Mouse (Mus musculus) kidney, adult 9 months (tissue): ENCODE results near the gene Pde5a.

ENCODE experiments used
- DNase-seq: peaks from one replicate; pipeline ENCODE4 v3.0.0; 2022

The Pde5a gene

GRCm38 (mm10) chr3:122859829-122860228 lies 131.1 kb downstream of the Pde5a start:
- no peak for DNase-seq

- no peak for DNase-seq
Measured at GRCm38 (mm10) chr3:122860573-122861498, 132.1 kb downstream of the Pde5a start.

- no peak for DNase-seq
Measured at GRCm38 (mm10) chr3:122865092-122865491, 136.3 kb downstream of the Pde5a start.

- DNase-seq = no peak
Measured at GRCm38 (mm10) chr3:122868270-122868669, 139.5 kb downstream of the Pde5a start.

GRCm38 (mm10) chr3:122871596-122871995 lies 142.8 kb downstream of the Pde5a start:
- DNase-seq = no peak

- no peak for DNase-seq
Measured at GRCm38 (mm10) chr3:122876870-122877269, 148.1 kb downstream of the Pde5a start.

- DNase-seq = no peak
Measured at GRCm38 (mm10) chr3:122877543-122877942, 148.8 kb downstream of the Pde5a start.

- no peak for DNase-seq
Measured at GRCm38 (mm10) chr3:122878705-122879315, 150.1 kb downstream of the Pde5a start.

- DNase-seq = no peak
Measured at GRCm38 (mm10) chr3:122887505-122888301, 159.0 kb downstream of the Pde5a start.

GRCm38 (mm10) chr3:122888371-122888819 lies 159.6 kb downstream of the Pde5a start:
- no peak for DNase-seq

GRCm38 (mm10) chr3:122894772-122895171 lies 166.0 kb downstream of the Pde5a start, which contains the start of gene Fabp2:
Fabp2 (plus strand) TSS chr3:122895072.
- no peak for DNase-seq

GRCm38 (mm10) chr3:122895189-122895731 lies 166.5 kb downstream of the Pde5a start:
- DNase-seq = no peak

GRCm38 (mm10) chr3:122898254-122898653 lies 169.5 kb downstream of the Pde5a start:
- DNase-seq = no peak

GRCm38 (mm10) chr3:122903746-122904433 lies 175.1 kb downstream of the Pde5a start:
- peak; percentile 48 for DNase-seq

GRCm38 (mm10) chr3:122907841-122908240 lies 179.1 kb downstream of the Pde5a start:
- no peak for DNase-seq
